Mouse (Mus musculus) thymus, postnatal 0 days (tissue): ENCODE results near the gene Copg1. TPM values are rescaled to one million over a fixed set of nuclear protein-coding genes. Genes with fewer than 3 reads are reported as not detected.
A peak's percentile ranks its signal among the peaks of the same experiment; 100 is the strongest.

Source experiments
- DNase-seq: peaks from one replicate; pipeline ENCODE4 v3.0.0-alpha.2; 2015; ENCODE audit warnings: low spot score
- polyA plus RNA-seq: library from polyadenylated mRNA; unstranded; fragments of >200 nt; fragmentation: Nextera tagmentation; extraction: Ambion mirVana; gene quantifications from 2 replicates; pipeline ENCODE4 v1.2.1, GENCODE M21; 2015

The Copg1 gene
- polyA plus RNA-seq, result 75.0 and 75.5 TPM in 2 replicates

- peak; percentile 99 for DNase-seq
Observed at GRCm38 (mm10) chr6:87887594-87888233, at the start of gene Copg1. TSS of gene Copg1 (plus strand) at chr6:87887814.

- DNase-seq, result peak; percentile 96
Observed at GRCm38 (mm10) chr6:87838551-87839197, 48.9 kb upstream of the Copg1 start, which contains the start of gene Isy1. TSS of gene Isy1 (minus strand) at chr6:87838798.

GRCm38 (mm10) chr6:87839797-87840341 is 47.7 kb upstream of the Copg1 start:
- no peak for DNase-seq

GRCm38 (mm10) chr6:87841635-87842034 is 46.0 kb upstream of the Copg1 start:
- DNase-seq, result no peak

GRCm38 (mm10) chr6:87842254-87842653 is 45.4 kb upstream of the Copg1 start:
- peak; percentile 35 for DNase-seq

- DNase-seq, result no peak
Observed at GRCm38 (mm10) chr6:87845031-87845695, 42.5 kb upstream of the Copg1 start.

GRCm38 (mm10) chr6:87846813-87847212 is 40.8 kb upstream of the Copg1 start:
- no peak for DNase-seq

GRCm38 (mm10) chr6:87849780-87850154 is 37.8 kb upstream of the Copg1 start:
- peak; percentile 46 for DNase-seq

- DNase-seq, result peak; percentile 42
Observed at GRCm38 (mm10) chr6:87850155-87850899, 37.3 kb upstream of the Copg1 start.

- DNase-seq, result peak; percentile 98
Observed at GRCm38 (mm10) chr6:87850900-87851614, 36.6 kb upstream of the Copg1 start, which contains the start of gene Cnbp. TSS of gene Cnbp (minus strand) at chr6:87851106.

- no peak for DNase-seq
Observed at GRCm38 (mm10) chr6:87851871-87852270, 35.7 kb upstream of the Copg1 start.

- DNase-seq, result no peak
Observed at GRCm38 (mm10) chr6:87853446-87853845, 34.2 kb upstream of the Copg1 start.

GRCm38 (mm10) chr6:87857071-87857470 is 30.5 kb upstream of the Copg1 start:
- no peak for DNase-seq

- no peak for DNase-seq
Observed at GRCm38 (mm10) chr6:87866211-87866610, 21.4 kb upstream of the Copg1 start.

GRCm38 (mm10) chr6:87867256-87867655 is 20.4 kb upstream of the Copg1 start:
- no peak for DNase-seq

- DNase-seq, result no peak
Observed at GRCm38 (mm10) chr6:87868871-87869506, 18.6 kb upstream of the Copg1 start.

GRCm38 (mm10) chr6:87870440-87870839 is 17.2 kb upstream of the Copg1 start:
- DNase-seq, result no peak

- DNase-seq, result no peak
Observed at GRCm38 (mm10) chr6:87871240-87871639, 16.4 kb upstream of the Copg1 start.

GRCm38 (mm10) chr6:87873104-87873503 is 14.5 kb upstream of the Copg1 start:
- no peak for DNase-seq

GRCm38 (mm10) chr6:87873963-87874362 is 13.7 kb upstream of the Copg1 start:
- no peak for DNase-seq
